Mouse (Mus musculus): Measurements from ENCODE around the gene Lcn2.

The Lcn2 gene

DNA sequence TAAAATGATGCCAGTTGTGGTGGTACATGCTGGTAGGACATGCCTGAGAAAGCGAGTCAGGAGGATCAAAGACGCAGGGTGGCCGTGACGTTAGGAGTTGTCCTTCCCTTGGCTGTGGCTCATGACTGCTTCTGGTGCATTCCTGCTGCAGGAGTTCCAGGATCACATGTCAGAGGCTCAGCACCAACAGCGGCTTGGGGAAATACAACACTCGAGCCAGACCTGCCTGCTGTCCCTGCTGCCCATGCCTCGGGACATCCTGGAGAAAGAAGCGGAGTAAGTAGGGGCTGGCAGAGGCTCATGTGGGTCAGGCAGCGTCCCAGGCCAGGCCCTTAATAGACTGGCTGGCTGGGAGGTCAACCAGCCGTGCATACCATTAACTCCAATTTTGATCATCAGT lies 13.9 kb downstream of the Lcn2 start:
- CTCF ChIA-PET, result no interaction called here

GRCm38 (mm10) chr2:32367315-32367714 lies 20.7 kb downstream of the Lcn2 start:
- CTCF ChIA-PET, result no interaction called here

DNA sequence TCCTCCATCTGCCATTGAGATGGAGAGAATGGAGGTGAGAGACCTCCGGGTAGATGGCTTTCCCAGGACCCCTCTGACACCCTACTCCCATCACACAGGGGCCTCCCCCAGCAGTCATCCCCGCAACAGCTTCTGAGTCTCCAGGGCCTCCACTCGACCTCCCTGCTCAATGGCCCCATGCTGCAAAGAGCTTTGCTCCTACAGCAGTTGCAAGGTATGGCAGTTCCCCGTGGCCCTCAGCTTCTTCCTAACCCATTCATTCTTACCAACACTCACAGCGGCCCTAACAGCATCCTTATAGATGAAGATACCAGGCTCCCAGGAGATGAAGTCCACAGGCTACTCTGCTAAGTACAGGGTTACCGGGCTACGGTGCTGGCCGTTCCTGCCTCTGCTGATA lies 23.9 kb downstream of the Lcn2 start:
- CTCF ChIA-PET, result no interaction called here

DNA sequence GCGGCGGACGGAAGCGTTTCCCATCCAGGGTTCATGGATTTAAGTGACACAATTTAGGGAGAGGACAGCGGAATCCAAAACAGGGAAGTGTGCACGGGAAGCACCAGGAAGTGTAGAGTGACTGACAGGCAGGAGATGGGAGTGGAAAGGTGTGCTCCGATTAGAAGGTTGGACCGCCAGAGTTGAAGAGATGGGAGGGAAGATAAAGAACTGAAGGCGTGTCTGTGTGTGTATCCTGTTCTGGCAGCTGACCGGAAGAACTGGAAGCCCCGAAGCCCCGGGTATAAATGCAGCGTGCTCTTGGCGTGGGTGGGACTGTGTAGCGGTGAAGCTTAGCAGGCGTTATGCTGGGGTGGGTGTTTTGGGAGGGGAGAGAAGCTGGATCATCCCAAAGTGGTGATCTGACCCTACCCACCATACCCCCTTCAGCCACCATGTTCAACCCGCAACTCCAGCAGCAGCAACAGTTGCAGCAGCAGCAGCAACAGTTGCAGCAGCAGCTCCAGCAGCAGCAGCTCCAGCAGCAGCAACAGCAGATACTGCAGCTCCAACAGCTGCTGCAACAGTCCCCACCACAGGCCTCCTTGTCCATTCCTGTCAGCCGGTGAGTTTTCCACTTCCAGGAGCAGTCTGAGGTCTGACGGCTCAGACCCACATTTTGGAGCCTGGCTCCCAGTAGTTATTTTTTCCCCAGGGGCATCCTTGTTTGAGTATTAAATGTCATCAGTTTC lies 24.5 kb downstream of the Lcn2 start:
- CTCF ChIA-PET, result interaction anchor here (1.1 kb wide), 1 partner anchor 17 kb away, joined by 7 read pairs; no protein-coding TSS in a partner anchor

DNA sequence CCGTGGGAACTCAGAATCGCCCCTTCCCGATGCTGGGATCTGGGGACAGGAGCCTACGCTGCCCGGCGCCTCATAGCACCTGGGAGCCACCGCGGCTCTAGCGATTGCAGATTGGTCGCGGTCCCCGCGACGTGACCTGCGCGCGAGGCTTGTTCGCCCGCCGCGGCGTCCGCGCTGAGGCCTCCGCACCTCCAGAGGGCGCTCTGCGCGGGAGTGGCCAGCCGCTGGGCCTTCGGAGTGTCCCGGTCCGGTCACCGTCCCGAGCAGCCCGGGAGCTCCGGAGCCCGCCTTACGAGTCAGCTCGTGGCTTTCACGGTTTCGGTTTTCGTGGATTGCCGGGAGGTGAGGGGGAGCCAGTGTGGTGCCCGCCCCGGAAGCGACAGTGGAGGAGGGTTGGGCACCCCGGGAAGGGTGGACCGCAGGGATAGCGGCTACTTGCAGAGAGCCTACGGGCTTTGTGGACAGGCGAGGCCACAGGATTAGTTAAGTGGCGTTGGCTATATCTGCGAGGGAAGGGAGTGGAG lies 25.2 kb downstream of the Lcn2 start:
- CTCF ChIA-PET, result interaction anchor here (0.6 to 1.1 kb wide), 5 partner anchors 17 to 656 kb away, joined by 4 to 8 read pairs (median 6); no protein-coding TSS in a partner anchor

DNA sequence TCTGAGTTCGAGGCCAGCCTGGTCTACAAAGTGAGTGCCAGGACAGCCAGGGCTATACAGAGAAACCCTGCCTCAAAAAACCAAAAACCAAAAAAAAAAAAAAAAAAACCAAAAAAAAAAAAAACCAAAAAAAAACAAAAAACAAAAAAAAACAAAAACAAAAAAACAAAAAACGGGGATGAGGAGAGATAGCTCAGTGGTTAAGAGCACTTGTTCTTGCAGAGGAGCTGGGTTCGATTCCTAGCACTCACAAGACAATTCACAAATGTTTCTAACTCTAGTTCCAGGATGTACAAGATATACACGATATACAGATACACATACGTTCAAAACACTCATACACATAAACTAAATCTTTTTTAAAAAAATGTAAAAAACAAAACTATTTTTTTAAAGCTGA lies 25.8 kb downstream of the Lcn2 start:
- CTCF ChIA-PET, result interaction anchor here (0.6 to 1.1 kb wide), 5 partner anchors 16 to 656 kb away, joined by 4 to 8 read pairs (median 6); no protein-coding TSS in a partner anchor

DNA sequence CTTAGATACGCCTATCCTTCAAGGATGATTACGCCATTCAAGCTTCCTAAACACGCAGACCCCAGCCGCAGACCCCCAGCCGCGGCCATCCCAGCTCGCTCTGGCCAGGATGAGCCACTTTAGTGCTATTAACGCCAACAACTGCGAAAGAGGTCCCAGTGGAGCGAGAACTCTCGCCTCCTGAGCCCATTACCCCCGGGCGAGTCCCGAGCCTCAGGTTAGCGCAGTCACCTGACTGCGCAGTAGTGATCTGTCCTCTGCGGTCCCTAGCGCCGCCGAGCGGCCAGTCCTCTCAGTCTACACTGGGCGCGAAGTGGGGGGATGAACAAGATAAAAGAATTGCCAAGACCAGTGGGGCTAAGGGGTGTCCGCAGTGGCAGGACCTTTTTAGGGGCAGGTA lies 26.6 kb downstream of the Lcn2 start:
- CTCF ChIA-PET, result no interaction called here

- CTCF ChIA-PET, result interaction anchor here (0.6 kb wide), 2 partner anchors 14 to 15 kb away, joined by 3 to 4 read pairs; no protein-coding TSS in a partner anchor
These were observed 27.3 kb downstream of the Lcn2 start for GRCm38 (mm10) chr2:32360741-32361140.

GRCm38 (mm10) chr2:32358381-32358780 lies 29.7 kb downstream of the Lcn2 start:
- CTCF ChIA-PET, result no interaction called here

DNA sequence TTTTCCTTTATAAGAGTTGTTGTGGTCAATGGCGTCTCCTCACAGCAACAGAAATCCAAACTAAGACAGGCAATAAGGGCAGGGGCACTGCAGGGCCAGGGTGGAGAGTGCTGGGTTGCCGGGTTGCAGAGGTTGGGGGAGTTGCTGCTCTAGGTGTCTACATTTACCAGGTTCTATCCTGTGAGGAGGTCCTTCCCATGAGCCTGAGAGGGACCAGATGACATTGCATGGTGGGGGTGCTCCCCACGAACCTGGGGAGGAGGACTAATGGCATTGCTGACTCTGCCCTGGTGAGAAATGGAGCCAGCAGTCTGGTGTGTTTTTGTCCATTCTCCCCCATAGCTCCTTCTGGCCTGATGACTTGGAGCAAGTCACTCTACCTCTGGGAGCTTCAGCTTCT lies 30.3 kb downstream of the Lcn2 start:
- CTCF ChIA-PET, result no interaction called here

DNA sequence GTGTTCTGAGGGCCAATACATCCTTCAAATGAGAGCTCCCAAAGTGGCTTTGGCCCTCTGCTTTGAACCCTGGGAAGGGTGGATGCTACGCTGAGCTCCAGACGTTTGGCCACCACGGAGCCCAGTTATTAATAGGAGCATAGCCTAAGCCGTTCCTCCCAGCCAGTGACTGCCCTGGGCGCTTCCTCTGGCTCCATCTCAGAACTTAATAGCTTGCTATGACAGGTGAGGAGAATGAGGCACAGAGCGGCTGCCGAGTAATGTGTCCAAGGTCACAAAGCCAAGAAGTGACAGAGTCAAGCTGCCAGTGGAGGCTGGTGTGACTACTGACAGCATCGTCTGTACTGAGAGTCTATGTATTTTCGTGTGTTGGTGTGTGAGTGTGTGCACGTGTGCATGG lies 31.8 kb downstream of the Lcn2 start:
- CTCF ChIA-PET, result interaction anchor here (0.7 kb wide), 1 partner anchor 20 kb away, joined by 3 read pairs; no protein-coding TSS in a partner anchor

DNA sequence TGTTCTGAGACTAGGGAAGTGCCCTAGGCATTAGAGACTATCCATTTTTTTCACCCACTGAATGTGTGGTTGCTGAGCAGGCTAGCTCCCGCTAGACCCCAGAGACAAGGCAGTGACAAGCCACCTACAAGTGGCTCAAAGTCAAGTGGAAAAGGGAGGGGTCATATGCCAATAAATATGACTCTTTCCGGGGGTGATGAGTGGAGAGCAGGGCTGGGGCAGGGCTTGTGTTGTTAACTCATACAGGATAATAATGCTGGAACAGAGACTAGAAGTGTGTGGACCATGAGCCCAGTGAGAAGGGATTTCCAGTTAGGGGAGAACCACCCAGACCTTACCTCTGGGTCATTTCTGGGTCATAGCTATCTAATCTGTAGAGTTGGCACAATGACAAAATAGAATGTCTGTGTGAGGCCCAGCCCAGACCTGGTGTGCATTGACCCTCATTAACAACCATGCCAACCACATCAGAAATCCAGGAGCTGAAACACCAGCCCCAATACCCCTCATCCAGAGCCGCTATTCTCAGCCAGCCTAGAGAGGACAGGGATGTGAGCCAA lies 33.6 kb downstream of the Lcn2 start:
- CTCF ChIA-PET, result no interaction called here

- CTCF ChIA-PET, result no interaction called here
These were observed 34.2 kb downstream of the Lcn2 start for GRCm38 (mm10) chr2:32353836-32354235.

DNA sequence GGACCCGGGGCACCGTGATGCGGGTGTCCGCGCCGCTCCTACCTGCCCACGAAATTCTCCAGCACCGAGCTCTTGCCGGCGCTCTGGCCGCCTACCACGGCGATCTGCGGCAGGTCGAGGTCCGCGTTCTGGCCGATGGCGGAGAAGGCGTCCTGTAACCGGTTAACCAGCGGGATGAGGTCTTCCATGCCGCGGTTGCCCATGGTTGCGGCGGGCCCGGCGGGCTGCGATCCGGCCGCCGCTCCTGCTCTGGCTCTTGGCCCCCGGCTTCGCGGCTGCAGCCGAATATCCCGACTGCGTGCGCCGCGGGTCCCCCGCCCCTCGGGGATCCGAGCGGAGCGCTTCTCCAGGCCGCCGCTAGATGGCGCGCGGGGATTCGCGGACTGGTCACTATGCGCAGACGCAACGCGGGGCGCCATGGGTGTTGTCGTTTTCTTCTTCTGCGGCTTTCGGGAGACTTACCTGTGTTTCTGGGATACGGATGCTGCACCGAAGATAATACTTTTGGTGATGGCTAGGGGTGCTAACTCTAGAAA lies 35.0 kb downstream of the Lcn2 start, which contains the start of gene Dnm1:
Gene Dnm1 (minus strand): TSS at position 332 of the 536 bp plus-strand sequence.
- CTCF ChIA-PET, result interaction anchor here (0.7 kb wide), 1 partner anchor 298 kb away, joined by 3 read pairs; no protein-coding TSS in a partner anchor

GRCm38 (mm10) chr2:32352151-32353006 lies 35.7 kb downstream of the Lcn2 start, which contains the start of gene Ciz1:
Gene Ciz1 (plus strand): TSS chr2:32352327.
- CTCF ChIA-PET, result interaction anchor here (0.5 to 0.7 kb wide), 4 partner anchors 19 to 297 kb away, joined by 3 to 9 read pairs (median 3); no protein-coding TSS in a partner anchor

DNA sequence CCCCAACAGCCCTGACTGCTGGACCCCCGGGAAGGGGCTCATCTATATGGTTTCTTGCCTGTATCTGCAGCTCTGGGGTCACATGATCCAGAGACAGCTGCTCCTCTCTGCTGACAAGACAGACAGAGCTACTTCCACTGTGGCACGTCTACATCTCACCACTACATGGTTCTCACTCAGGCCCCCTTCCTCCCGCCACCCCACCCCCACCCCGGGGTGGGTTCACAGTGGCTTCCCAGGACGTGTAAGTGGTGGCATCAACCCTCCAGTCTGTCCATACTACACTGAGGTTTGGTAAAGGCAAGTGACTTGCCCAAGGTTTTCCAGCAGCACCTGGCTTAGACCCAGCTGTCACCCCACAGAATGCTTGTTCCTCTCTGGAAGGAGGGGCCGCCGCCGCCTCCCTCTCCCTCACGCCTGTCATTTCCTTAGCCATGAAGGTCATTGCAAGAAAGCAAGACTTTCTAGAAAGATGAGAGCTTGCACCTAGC lies 36.5 kb downstream of the Lcn2 start:
- CTCF ChIA-PET, result interaction anchor here (0.5 kb wide), 1 partner anchor 127 kb away, joined by 3 read pairs; no protein-coding TSS in a partner anchor

DNA sequence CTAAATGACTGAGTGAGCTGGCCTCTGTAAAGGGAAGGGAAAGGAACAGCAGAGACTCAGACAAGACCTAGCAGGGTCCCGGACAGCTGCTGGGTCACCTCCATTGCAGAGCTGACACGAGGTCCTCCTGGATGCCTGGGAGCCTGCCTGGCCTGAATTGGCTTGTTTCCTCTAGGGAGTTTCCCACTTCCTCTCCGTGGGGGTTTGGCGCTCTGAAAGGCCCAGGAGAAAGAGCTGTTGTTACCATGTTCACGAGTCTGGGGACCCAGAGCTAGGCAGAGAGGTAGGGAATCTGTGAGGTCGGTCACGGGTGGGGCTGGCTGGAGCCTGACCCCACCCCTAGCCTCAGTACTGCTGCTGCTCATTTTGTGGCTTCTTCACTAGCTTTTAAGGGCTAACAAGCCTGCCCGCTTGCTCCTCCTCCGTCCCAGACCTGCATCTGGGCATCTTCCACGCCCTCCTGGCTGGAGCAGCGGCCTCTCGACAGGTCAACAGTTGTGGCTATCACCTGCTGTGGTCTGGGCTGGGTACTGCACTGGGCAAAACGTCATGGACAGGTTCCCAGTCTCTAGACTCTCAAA lies 37.5 kb downstream of the Lcn2 start:
- CTCF ChIA-PET, result no interaction called here

- CTCF ChIA-PET, result no interaction called here
These were observed 38.3 kb downstream of the Lcn2 start for GRCm38 (mm10) chr2:32349625-32350255.

DNA sequence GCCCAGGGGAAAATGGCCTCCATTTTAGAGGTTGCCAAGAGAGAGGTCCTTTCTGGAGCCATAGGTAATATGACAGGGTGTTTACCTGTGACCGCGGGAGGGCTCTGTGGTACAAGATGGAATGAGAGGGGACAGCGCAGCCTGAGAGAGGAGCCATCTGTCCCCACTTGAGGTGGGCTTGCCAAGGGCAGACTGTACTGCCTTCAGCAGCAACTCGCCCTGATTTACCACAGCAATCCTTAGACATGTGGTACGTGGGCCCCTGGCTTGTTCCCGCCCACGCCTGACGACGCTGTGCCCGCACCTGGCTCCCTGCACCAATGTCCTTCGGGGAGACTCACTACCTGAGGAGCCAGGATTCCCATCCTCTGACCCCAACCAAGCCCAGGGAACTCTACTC lies 39.7 kb downstream of the Lcn2 start:
- CTCF ChIA-PET, result no interaction called here

DNA sequence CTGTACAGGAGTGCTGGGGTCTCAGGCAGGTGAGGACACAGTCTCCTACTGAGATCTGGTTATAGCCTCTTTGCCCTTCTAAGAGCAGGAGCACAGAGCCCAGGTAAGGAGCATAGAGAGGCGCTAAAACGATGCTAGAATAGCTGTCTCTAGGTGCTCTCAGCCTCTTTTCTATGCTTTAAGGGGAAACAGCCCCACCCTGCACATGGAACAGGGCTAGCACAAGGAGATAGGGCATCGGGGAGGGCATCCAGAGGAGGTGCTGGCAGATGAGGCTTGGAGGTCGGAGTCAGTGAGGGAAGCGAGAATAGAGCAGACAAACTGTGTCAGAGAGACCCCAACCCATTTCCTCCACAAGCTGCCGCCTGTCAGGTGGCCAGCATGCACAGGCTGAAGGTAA lies 41.0 kb downstream of the Lcn2 start:
- CTCF ChIA-PET, result interaction anchor here (0.6 kb wide), 1 partner anchor 13 kb away, joined by 4 read pairs; no protein-coding TSS in a partner anchor
